In genomic region chr1:134041900-134042299, GRCm38 (mm10) we compare ENCODE assay signal across 21 mouse cellular contexts. TPM values are rescaled to one million over a fixed set of nuclear protein-coding genes. Genes with fewer than 3 reads are reported as not detected.
A peak's percentile ranks its signal among the peaks of the same experiment; 100 is the strongest.
DNase-seq lines count a peak whose midpoint lies in the region; ATAC-seq and TF ChIP-seq lines count a peak whose summit lies in the region.
"Had no signal": no experiment of that assay in that cellular context is flagged by ENCODE, and none has a peak within 500 bp of the region (broad histone marks: within the 10 kb centered on the region; RNA-seq: fewer than 3 reads in every experiment).

No protein-coding gene starts in this region.

- peaks cover 4% of the 10 kb centered on the region; the same call in 1 of the 2 replicates for H3K27me3 ChIP-seq in kidney, embryonic 16.5 days (ENCODE audit: insufficient read depth, low read length)
- H3K27me3 ChIP-seq in neural tube, embryonic 13.5 days, result no peaks in the 10 kb centered on the region
- H3K27me3 ChIP-seq in neural tube, embryonic 15.5 days (replicated peaks), result no peaks in the 10 kb centered on the region
- no peaks in the 10 kb centered on the region for H3K27me3 ChIP-seq in limb, embryonic 14.5 days (ENCODE audit: control insufficient read depth, insufficient read depth, low read length)
- H3K27me3 ChIP-seq: limb, embryonic 15.5 days; Patski had no signal

- WGBS in kidney, embryonic 16.5 days, result 71% methylated on average over 2 of the region's 2 CpGs
- 53% methylated on average over 2 of the region's 2 CpGs for WGBS in neural tube, embryonic 13.5 days
- 65% methylated on average over 2 of the region's 2 CpGs for WGBS in neural tube, embryonic 15.5 days
- 57% methylated on average over 2 of the region's 2 CpGs for WGBS in limb, embryonic 14.5 days

- peaks cover 17% of the 10 kb centered on the region for H3K4me1 ChIP-seq in kidney, embryonic 16.5 days (ENCODE audit: insufficient read depth, low read length)
- peaks cover 30% of the 10 kb centered on the region for H3K4me1 ChIP-seq in neural tube, embryonic 13.5 days (replicated peaks)
- peaks cover 28% of the 10 kb centered on the region for H3K4me1 ChIP-seq in neural tube, embryonic 15.5 days
- H3K4me1 ChIP-seq in limb, embryonic 14.5 days (ENCODE audit: control insufficient read depth, insufficient read depth, low read length), result peaks cover 26% of the 10 kb centered on the region

- DNase-seq in gastrocnemius, adult 2 months, result no peak
- no peak for DNase-seq in gastrocnemius, postnatal 10 days
- peak; percentile 50 for DNase-seq in kidney, postnatal 14 days
- no peak for DNase-seq in limb, embryonic 14.5 days (ENCODE audit: low spot score)
- DNase-seq in cerebellum, adult 9-10 months, result no peak
- DNase-seq: cerebellum, adult 11-12 months; forebrain, postnatal 0 days; heart, adult 2 months; heart, postnatal 14 days; right cerebral cortex, postnatal 14 days; thymus, postnatal 36 days had no signal

- no peaks in the 10 kb centered on the region for H3K36me3 ChIP-seq in kidney, embryonic 16.5 days (ENCODE audit: insufficient read depth, low read length)
- H3K36me3 ChIP-seq in neural tube, embryonic 13.5 days, result no peaks in the 10 kb centered on the region
- H3K36me3 ChIP-seq in neural tube, embryonic 15.5 days, result no peaks in the 10 kb centered on the region
- no peaks in the 10 kb centered on the region for H3K36me3 ChIP-seq in limb, embryonic 14.5 days (ENCODE audit: control insufficient read depth, insufficient read depth, low read length)
- H3K36me3 ChIP-seq: embryonic facial prominence, embryonic 10.5 days; limb, embryonic 15.5 days had no signal

- intact Hi-C loops in gastrocnemius, adult 2 months (cut with DNase I), result no loop called here

- H3K27ac ChIP-seq in gastrocnemius, adult 2 months, result peak overlapping the region; percentile 51
- H3K27ac ChIP-seq in kidney, embryonic 16.5 days (ENCODE audit: low read length), result no peak overlapping the region
- no peak overlapping the region for H3K27ac ChIP-seq in neural tube, embryonic 13.5 days (replicated peaks)
- no peak overlapping the region for H3K27ac ChIP-seq in neural tube, embryonic 15.5 days (replicated peaks)
- H3K27ac ChIP-seq in limb, embryonic 14.5 days (replicated peaks; ENCODE audit: low read depth, low read length), result no peak overlapping the region
- H3K27ac ChIP-seq: heart, adult 2 months; hindbrain, embryonic 14.5 days; left cerebral cortex, adult 2 months; limb, embryonic 15.5 days; stomach, postnatal 0 days had no signal

- ATAC-seq in kidney, embryonic 16.5 days (ENCODE audit: low FRiP score, low TSS enrichment), result no peak
- ATAC-seq in neural tube, embryonic 13.5 days (ENCODE audit: low read depth), result no peak
- no peak for ATAC-seq in neural tube, embryonic 15.5 days (ENCODE audit: low FRiP score)
- no peak for ATAC-seq in limb, embryonic 14.5 days (ENCODE audit: low FRiP score, low read depth)
- ATAC-seq: forebrain, postnatal 0 days; intestine, embryonic 16.5 days; Patski had no signal

- no peak for TF ChIP-seq CTCF in gastrocnemius, adult 2 months (IDR thresholded peaks at IDR 0.05)

- peak overlapping the region; percentile 48 for H3K4me3 ChIP-seq in gastrocnemius, adult 2 months
- no peak overlapping the region for H3K4me3 ChIP-seq in kidney, embryonic 16.5 days (ENCODE audit: low read length)
- no peak overlapping the region for H3K4me3 ChIP-seq in neural tube, embryonic 13.5 days
- no peak overlapping the region for H3K4me3 ChIP-seq in neural tube, embryonic 15.5 days (replicated peaks)
- H3K4me3 ChIP-seq in limb, embryonic 14.5 days (replicated peaks; ENCODE audit: low read length), result no peak overlapping the region
- H3K4me3 ChIP-seq: embryonic facial prominence, embryonic 10.5 days; heart, adult 2 months; left cerebral cortex, adult 2 months; limb, embryonic 15.5 days had no signal

- no peak overlapping the region for H3K9ac ChIP-seq in kidney, embryonic 16.5 days (replicated peaks; ENCODE audit: low read length)
- 0 out of 2 replicates have a peak overlapping the region, but pooled peaks have one; percentile 0 for H3K9ac ChIP-seq in neural tube, embryonic 13.5 days
- no peak overlapping the region for H3K9ac ChIP-seq in neural tube, embryonic 15.5 days (replicated peaks)
- peak overlapping the region; percentile 1; the same call in 1 of the 2 replicates for H3K9ac ChIP-seq in limb, embryonic 14.5 days (ENCODE audit: low read depth, low read length, severe bottlenecking)
- H3K9ac ChIP-seq: forebrain, postnatal 0 days; hindbrain, embryonic 14.5 days; limb, embryonic 15.5 days had no signal

- TF ChIP-seq POLR2A in limb, embryonic 14.5 days (IDR thresholded peaks at IDR 0.05; ENCODE audit: borderline replicate concordance, extremely low read depth, insufficient read depth, insufficient read length), result no peak

- no peak overlapping the region for H3K4me2 ChIP-seq in kidney, embryonic 16.5 days (replicated peaks; ENCODE audit: low read depth, low read length)
- H3K4me2 ChIP-seq in neural tube, embryonic 13.5 days, result no peak overlapping the region
- H3K4me2 ChIP-seq in neural tube, embryonic 15.5 days, result no peak overlapping the region
- H3K4me2 ChIP-seq in limb, embryonic 14.5 days (replicated peaks; ENCODE audit: low read depth, low read length, severe bottlenecking), result no peak overlapping the region
- H3K4me2 ChIP-seq: hindbrain, embryonic 14.5 days; limb, embryonic 15.5 days had no signal

- no peaks in the 10 kb centered on the region for H3K9me3 ChIP-seq in kidney, embryonic 16.5 days (ENCODE audit: low read length)
- H3K9me3 ChIP-seq in neural tube, embryonic 13.5 days, result no peaks in the 10 kb centered on the region
- H3K9me3 ChIP-seq in neural tube, embryonic 15.5 days (replicated peaks), result no peaks in the 10 kb centered on the region
- no peaks in the 10 kb centered on the region for H3K9me3 ChIP-seq in limb, embryonic 14.5 days (ENCODE audit: control insufficient read depth, low read length)
- H3K9me3 ChIP-seq: embryonic facial prominence, embryonic 10.5 days; limb, embryonic 15.5 days had no signal

RNA-seq across cellular contexts. Expression of gene Fmod, which starts 4.8 kb away (rescaled TPM):
- 100 to 1,000 TPM in 1 of 2 experiments, 10 to 100 TPM in 1; 53.6 to 322 TPM for total RNA-seq in gastrocnemius, adult 2 months (2021)
- 100 to 1,000 TPM; 214 to 221 TPM for total RNA-seq in gastrocnemius, postnatal 10 days (2021)
- 12.5 and 17.1 TPM in 2 replicates for polyA plus RNA-seq in kidney, embryonic 16.5 days (2015; fragmentation: Nextera tagmentation; extraction: Ambion mirVana)
- polyA plus RNA-seq in neural tube, embryonic 13.5 days (2015; fragmentation: Nextera tagmentation; extraction: Ambion mirVana), result 11.1 and 14.9 TPM in 2 replicates
- polyA plus RNA-seq in neural tube, embryonic 15.5 days (2015; fragmentation: Nextera tagmentation; extraction: Ambion mirVana), result 14.5 and 14.6 TPM in 2 replicates
- 86.7 and 105 TPM in 2 replicates for polyA plus RNA-seq in limb, embryonic 14.5 days (2012; rRNA removed)
- 75.1 and 79.5 TPM in 2 replicates for polyA plus RNA-seq in limb, embryonic 14.5 days (2014; fragmentation: Nextera tagmentation; extraction: Ambion mirVana)

RNA-seq across cellular contexts. Expression of gene Btg2, which starts 37.0 kb away (rescaled TPM):
- 10 to 100 TPM; 14.1 to 46.8 TPM for total RNA-seq in gastrocnemius, adult 2 months (2021)
- 10 to 100 TPM; 25.0 to 30.4 TPM for total RNA-seq in gastrocnemius, postnatal 10 days (2021)
- polyA plus RNA-seq in kidney, embryonic 16.5 days (2015; fragmentation: Nextera tagmentation; extraction: Ambion mirVana), result 36.2 and 38.2 TPM in 2 replicates
- 49.0 and 55.3 TPM in 2 replicates for polyA plus RNA-seq in neural tube, embryonic 13.5 days (2015; fragmentation: Nextera tagmentation; extraction: Ambion mirVana)
- 20.6 and 29.3 TPM in 2 replicates for polyA plus RNA-seq in neural tube, embryonic 15.5 days (2015; fragmentation: Nextera tagmentation; extraction: Ambion mirVana)
- polyA plus RNA-seq in limb, embryonic 14.5 days (2012; rRNA removed), result 18.6 TPM in 2 replicates
- polyA plus RNA-seq in limb, embryonic 14.5 days (2014; fragmentation: Nextera tagmentation; extraction: Ambion mirVana), result 26.2 and 26.4 TPM in 2 replicates

Comparison
In these comparisons a context has a peak if more than half of its experiments do, and no peak if none do; other contexts are left out.
1. H3K9ac ChIP-seq: peak in neural tube, embryonic 13.5 days (single experiment) and limb, embryonic 14.5 days (single experiment); none in kidney, embryonic 16.5 days (single experiment) and neural tube, embryonic 15.5 days (single experiment).